Mouse (Mus musculus) stomach, embryonic 16.5 days (tissue): ENCODE measurements at regions not wholly inside any gene's neighbourhood (a gene's known extent, or its start where the extent isn't known, plus 50 kb on each side); places are given as distances from the start of the nearest gene placed in this dataset.

ENCODE experiments used
- ATAC-seq: fragments of 200-750 bp; cut with Nextera tagmentation; 2 replicates; pipeline ENCODE4 v1.8.0; 2017; ENCODE audit warnings: moderate number of reproducible peaks, moderate TSS enrichment; ENCODE audit not compliant: insufficient read depth, low FRiP score
- H3K27ac ChIP-seq: fragments of 300-500 bp; sonication (generic); 2 replicates; pipeline ENCODE4 v1.5.1; 2014; ENCODE audit warnings: low read length
- H3K27me3 ChIP-seq: fragments of 300-500 bp; sonication (generic); 2 replicates; pipeline ENCODE4 v1.6.1; 2014; ENCODE audit warnings: low read length, control low read depth, mixed read lengths; ENCODE audit not compliant: control insufficient read depth, insufficient read depth
- H3K36me3 ChIP-seq: fragments of 300-500 bp; sonication (generic); 2 replicates; pipeline ENCODE4 v1.6.1; 2014; ENCODE audit warnings: low read length; ENCODE audit not compliant: control insufficient read depth, insufficient read depth
- H3K4me1 ChIP-seq: fragments of 300-500 bp; sonication (generic); 2 replicates; pipeline ENCODE4 v1.6.1; 2014; ENCODE audit warnings: low read length, control low read depth, mixed read lengths; ENCODE audit not compliant: control insufficient read depth, insufficient read depth
- H3K4me2 ChIP-seq: fragments of 300-500 bp; sonication (generic); 2 replicates; pipeline ENCODE4 v1.6.1; 2014; ENCODE audit warnings: low read depth, low read length, mixed read lengths
- H3K4me3 ChIP-seq: fragments of 300-500 bp; sonication (generic); replicated peaks from 2 replicates; pipeline ENCODE4 v1.5.1; 2014; ENCODE audit warnings: mild to moderate bottlenecking, low read length
- H3K9ac ChIP-seq: fragments of 300-500 bp; sonication (generic); 2 replicates; pipeline ENCODE4 v1.6.1; 2014; ENCODE audit warnings: low read length
- H3K9me3 ChIP-seq: fragments of 300-500 bp; sonication (generic); replicated peaks from 2 replicates; pipeline ENCODE4 v1.6.1; 2016; ENCODE audit warnings: low read length, control low read depth; ENCODE audit not compliant: control insufficient read depth
- WGBS: fragments of 180-500 bp; shearing (Covaris S2); extraction: QIAGEN DNeasy Blood & Tissue Kit; methylation state at CpG from one replicate; pipeline ENCODE4 v1.1.7; 2014; 5-methylcytosine and 5-hydroxymethylcytosine counted together

DNA sequence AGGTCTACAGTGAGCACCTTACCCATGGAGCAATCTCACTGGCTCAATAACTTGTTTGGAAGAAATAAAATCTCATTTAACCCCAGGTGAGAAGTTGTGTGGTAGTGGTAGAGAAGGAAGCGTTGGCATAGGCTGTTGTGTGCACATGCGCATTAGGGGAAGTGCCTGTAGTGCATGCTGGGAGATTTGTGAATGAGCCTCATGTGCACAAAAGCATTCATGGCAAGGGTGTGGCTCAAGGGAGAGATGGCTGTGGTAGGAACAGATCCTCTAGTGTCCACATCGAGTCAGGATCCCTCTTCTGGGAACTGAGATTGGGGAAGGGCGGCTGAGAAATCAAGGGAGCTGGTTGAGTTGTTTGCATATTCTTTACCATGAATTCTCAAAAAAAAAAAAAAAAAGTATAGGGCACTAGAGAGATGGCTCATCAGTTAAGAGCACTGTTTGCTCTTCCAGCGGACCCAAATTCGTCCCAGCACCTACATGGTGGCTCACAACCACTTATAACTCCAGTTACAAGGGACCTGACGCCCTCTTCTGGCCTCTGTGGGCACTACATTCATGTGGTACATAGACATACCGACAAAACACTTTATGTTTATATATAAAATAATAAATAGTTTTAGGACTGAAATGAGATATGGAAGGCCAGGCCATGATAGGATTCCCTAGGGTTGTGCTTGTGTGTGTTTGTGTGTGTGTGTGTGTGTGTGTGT, 59.4 kb upstream of the Unc5a start:
- Histone ChIP-seq H3K9ac (no peak overlapping the region), H3K4me2 (no peak overlapping the region), H3K9me3 (no peaks in the 10 kb centered on the region), H3K4me3 (no peak overlapping the region), H3K36me3 (no peaks in the 10 kb centered on the region), H3K27me3 (0 out of 2 replicates have a peak, but pooled peaks cover 3% of the 10 kb centered on the region), H3K4me1 (no peaks in the 10 kb centered on the region), H3K27ac (no peak overlapping the region)
- ATAC-seq = no peak
- 75% methylated on average over 8 of the region's 8 CpGs for WGBS

DNA sequence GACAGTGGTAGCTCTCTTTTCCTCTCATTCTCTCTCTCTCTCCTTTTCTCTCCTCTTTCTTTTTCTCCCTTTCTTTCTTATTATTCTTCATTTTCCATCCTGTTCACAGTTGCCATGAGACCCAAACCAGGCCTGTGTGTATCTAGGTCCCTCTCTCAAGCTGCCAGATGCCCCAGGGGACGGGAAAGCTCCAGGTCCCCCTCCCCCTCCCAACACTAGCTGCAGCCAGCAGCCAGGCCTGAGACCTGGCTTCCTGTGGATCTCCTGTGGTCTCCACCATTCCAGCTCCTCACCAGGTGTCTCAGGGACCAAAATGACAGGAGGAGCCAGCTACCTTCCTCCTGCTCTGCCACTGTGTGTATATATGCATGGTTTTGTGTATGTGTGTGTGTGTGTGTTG, 56.6 kb upstream of the Unc5a start:
- Histone ChIP-seq H3K27me3 (no peaks in the 10 kb centered on the region), H3K4me2 (no peak overlapping the region), H3K9ac (no peak overlapping the region), H3K9me3 (no peaks in the 10 kb centered on the region), H3K27ac (no peak overlapping the region), H3K4me1 (no peaks in the 10 kb centered on the region), H3K4me3 (no peak overlapping the region), H3K36me3 (no peaks in the 10 kb centered on the region)
- 35% methylated on average over 1 of the region's 1 CpGs for WGBS
- ATAC-seq = no peak

GRCm38 (mm10) chr13:54893651-54894050, 55.6 kb upstream of the Unc5a start:
- H3K27ac ChIP-seq = no peak overlapping the region
- WGBS = 37% methylated on average over 7 of the region's 7 CpGs
- no peaks in the 10 kb centered on the region for H3K36me3 ChIP-seq
- H3K4me3 ChIP-seq = no peak overlapping the region
- no peak for ATAC-seq
- H3K27me3 ChIP-seq = no peaks in the 10 kb centered on the region
- H3K4me2 ChIP-seq = no peak overlapping the region
- H3K4me1 ChIP-seq = no peaks in the 10 kb centered on the region
- H3K9ac ChIP-seq = no peak overlapping the region
- H3K9me3 ChIP-seq = no peaks in the 10 kb centered on the region

DNA sequence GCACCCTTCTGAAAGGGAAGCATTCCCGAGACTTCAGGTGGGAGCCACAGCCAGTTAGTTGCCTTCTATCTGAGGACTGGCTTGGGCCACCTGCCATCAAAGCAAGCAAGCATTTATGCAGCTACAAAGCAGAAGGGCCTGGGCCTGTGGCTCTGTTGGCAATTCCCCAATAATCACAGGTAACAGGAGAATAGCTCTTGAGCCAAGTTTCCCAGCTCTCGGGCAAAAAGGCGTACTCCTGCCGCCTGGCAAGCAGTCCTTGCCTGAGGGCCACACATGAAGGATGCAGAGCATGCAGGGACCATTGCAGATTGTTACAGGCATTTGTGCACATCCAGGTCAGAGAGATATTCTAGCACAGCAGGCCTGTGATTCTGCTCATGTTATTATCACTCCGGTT, 53.2 kb upstream of the Unc5a start:
- 69% methylated on average over 5 of the region's 5 CpGs for WGBS
- no peak overlapping the region for H3K9ac ChIP-seq

More for the DNA sequence above, 53.2 kb upstream of the Unc5a start:
- no peak overlapping the region for H3K4me2 ChIP-seq
- H3K4me1 ChIP-seq = no peaks in the 10 kb centered on the region
- H3K4me3 ChIP-seq = no peak overlapping the region
- H3K9me3 ChIP-seq = no peaks in the 10 kb centered on the region
- H3K27ac ChIP-seq = no peak overlapping the region
- H3K36me3 ChIP-seq = no peaks in the 10 kb centered on the region
- no peak for ATAC-seq
- no peaks in the 10 kb centered on the region for H3K27me3 ChIP-seq
